ENCODE assay signal across 1 mouse cellular context in genomic region chr1:83119903-83120302, GRCm38 (mm10).
TF ChIP-seq lines count a peak whose summit lies in the region.

No protein-coding gene starts in this region.

TF ChIP-seq in CH12.LX, 34 proteins besides CTCF, POLR2A, EP300 and RAD21:
- no peak for TF ChIP-seq JUND (conservative IDR thresholded peaks at IDR 0.05; ENCODE audit: low read depth, low read length)
- TF ChIP-seq ELF1 (IDR thresholded peaks at IDR 0.05; ENCODE audit: low read depth, low read length): no peak
- peak; percentile 90 for TF ChIP-seq MEF2A (IDR thresholded peaks at IDR 0.05; ENCODE audit: borderline replicate concordance, low read depth, low read length)
- no peak for TF ChIP-seq MAZ (IDR thresholded peaks at IDR 0.05; ENCODE audit: low read depth, low read length)
- no peak for TF ChIP-seq KAT2A (IDR thresholded peaks at IDR 0.05; ENCODE audit: insufficient replicate concordance, low read length)
- no peak for TF ChIP-seq TCF12 (IDR thresholded peaks at IDR 0.05; ENCODE audit: low read depth, low read length)
- TF ChIP-seq TBP (conservative IDR thresholded peaks at IDR 0.05; ENCODE audit: low read depth, low read length): no peak
- TF ChIP-seq SIN3A (IDR thresholded peaks at IDR 0.05; ENCODE audit: low read length): no peak
- TF ChIP-seq CHD1 (IDR thresholded peaks at IDR 0.05; ENCODE audit: low read depth, low read length): no peak
- 0 out of 2 replicates have a peak, but pooled peaks have one; percentile 6 for TF ChIP-seq MYC (IDR thresholded peaks at IDR 0.05; ENCODE audit: low read depth, low read length)
- TF ChIP-seq GABPA (IDR thresholded peaks at IDR 0.05; ENCODE audit: insufficient replicate concordance, low read depth, low read length): no peak
- TF ChIP-seq ZKSCAN1 (IDR thresholded peaks at IDR 0.05; ENCODE audit: borderline replicate concordance, low read depth, low read length): no peak
- no peak for TF ChIP-seq UBTF (IDR thresholded peaks at IDR 0.05; ENCODE audit: low read depth, low read length)
- no peak for TF ChIP-seq IRF4 (IDR thresholded peaks at IDR 0.05; ENCODE audit: low read depth, low read length)
- TF ChIP-seq E2F4 (IDR thresholded peaks at IDR 0.05; ENCODE audit: insufficient replicate concordance, low read depth, low read length): no peak
- TF ChIP-seq USF1 (IDR thresholded peaks at IDR 0.05; ENCODE audit: low read depth, low read length): no peak
